Mouse (Mus musculus) heart, postnatal 36 days (tissue): ENCODE data around the gene Rasl10b. TPM values are rescaled to one million over a fixed set of nuclear protein-coding genes. Genes with fewer than 3 reads are reported as not detected.
A peak's percentile ranks its signal among the peaks of the same experiment; 100 is the strongest.

Experiments
- DNase-seq, 2 experiments: peaks; one replicate each; pipeline ENCODE4 v3.0.0; 2021 to 2022
- intact Hi-C: fragments of 180-260 bp; cut with DNase I; formaldehyde crosslinking; loops from one replicate; pipeline ENCODE4 v1.15.1; 2025
- total RNA-seq, 2 experiments: library from RNA; stranded (reverse); gene quantifications; 2 replicates each; pipeline ENCODE4 v1.2.3; 2021

Rasl10b gene
- total RNA-seq, 2 experiments from 2014 or later, result 45.8 to 69.1 TPM

- no peak for DNase-seq
- intact Hi-C loops, result no loop called here
Observed at GRCm38 (mm10) chr11:83461462-83462027, 52.6 kb downstream of the Rasl10b start.

- intact Hi-C loops, result no loop called here
- peak; percentile 75 to 81 for DNase-seq
Observed at GRCm38 (mm10) chr11:83462711-83463244, 53.8 kb downstream of the Rasl10b start, which contains the start of gene Mmp28. Gene Mmp28, minus strand, starts transcription at chr11:83463071.

GRCm38 (mm10) chr11:83465976-83466375 is 57.0 kb downstream of the Rasl10b start:
- peak in 1 of 2 experiments; percentile 60 for DNase-seq
- intact Hi-C loops, result no loop called here

- peak; percentile 76 to 79 for DNase-seq
- intact Hi-C loops, result no loop called here
Observed at GRCm38 (mm10) chr11:83467120-83467652, 58.2 kb downstream of the Rasl10b start.

- intact Hi-C loops, result no loop called here
- no peak for DNase-seq
Observed at GRCm38 (mm10) chr11:83468765-83469164, 59.8 kb downstream of the Rasl10b start.

Other genes with a start within 250 kb of the Rasl10b start
- under 1 TPM; 0.17 to 0.19 TPM for gene Slfn4, start 234.0 kb upstream of the Rasl10b start, total RNA-seq
- 1 to 10 TPM; 3.1 to 4.1 TPM for gene Slfn3, start 217.8 kb upstream of the Rasl10b start, total RNA-seq
- under 1 TPM; 0.11 TPM for gene Slfn14, start 122.4 kb upstream of the Rasl10b start, total RNA-seq
- gene Ap2b1, start 110.1 kb upstream of the Rasl10b start, total RNA-seq, result 10 to 100 TPM; 44.9 to 46.1 TPM
- gene Pex12, start 106.6 kb upstream of the Rasl10b start, total RNA-seq, result 10 to 100 TPM in 1 of 2 experiments, 1 to 10 TPM in 1; 7.9 to 11.8 TPM
- gene Gas2l2, start 20.3 kb downstream of the Rasl10b start, total RNA-seq, result not detected
- not detected for gene 1700020L24Rik, start 28.5 kb downstream of the Rasl10b start, total RNA-seq
- 1 to 10 TPM; 4.6 to 6.6 TPM for gene Mmp28, start 53.9 kb downstream of the Rasl10b start, total RNA-seq
- 10 to 100 TPM; 35.2 to 40.8 TPM for gene Taf15, start 63.9 kb downstream of the Rasl10b start, total RNA-seq
- not detected for gene Heatr9, start 113.0 kb downstream of the Rasl10b start, total RNA-seq
- gene Ccl5, start 121.4 kb downstream of the Rasl10b start, total RNA-seq, result under 1 TPM in 1 of 2 experiments, not detected in 1; 0.83 TPM
- 10 to 100 TPM in 1 of 2 experiments, 1 to 10 TPM in 1; 6.4 to 16.6 TPM for gene Ccl9, start 169.5 kb downstream of the Rasl10b start, total RNA-seq
- gene Ccl6, start 183.9 kb downstream of the Rasl10b start, total RNA-seq, result 10 to 100 TPM; 11.3 to 24.4 TPM
- not detected for gene Rpl9-ps1, start 236.5 kb downstream of the Rasl10b start, total RNA-seq
- not detected for gene Ccl3, start 240.2 kb downstream of the Rasl10b start, total RNA-seq